Comparison of ENCODE assay signal across 23 mouse cellular contexts in the genomic region with DNA sequence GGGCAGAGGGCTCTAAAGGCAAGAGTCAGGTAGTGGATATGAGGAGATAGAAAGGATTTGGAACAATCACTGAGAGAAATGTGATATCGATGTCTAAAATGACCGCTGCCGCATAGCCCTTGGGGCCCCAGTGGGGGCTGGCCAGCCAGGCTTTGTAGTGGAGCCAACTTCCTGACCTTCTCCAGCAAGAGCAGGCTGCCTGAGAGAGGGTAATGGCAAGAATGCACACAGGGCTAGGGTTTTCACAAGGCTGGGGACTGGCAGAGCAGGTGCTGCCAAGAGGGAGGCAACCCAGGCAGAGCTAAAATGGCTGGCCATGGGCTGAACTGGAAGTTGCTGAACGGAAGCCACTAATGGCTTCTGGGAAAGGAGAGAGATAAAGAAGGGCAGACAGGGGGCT. TPM values are rescaled to one million over a fixed set of nuclear protein-coding genes. Genes with fewer than 3 reads are reported as not detected.
DNase-seq lines count a peak whose midpoint lies in the region; ATAC-seq and TF ChIP-seq lines count a peak whose summit lies in the region.
"Had no signal": no experiment of that assay in that cellular context is flagged by ENCODE, and none has a peak within 500 bp of the region (broad histone marks: within the 10 kb centered on the region; RNA-seq: fewer than 3 reads in every experiment).

No protein-coding gene starts in this region.

- no peak overlapping the region for H3K27ac ChIP-seq in liver, postnatal 0 days (ENCODE audit: low read depth)
- H3K27ac ChIP-seq in forebrain, postnatal 0 days (ENCODE audit: low read depth, low read length), result no peak overlapping the region
- H3K27ac ChIP-seq in midbrain, embryonic 15.5 days, result no peak overlapping the region
- H3K27ac ChIP-seq: hindbrain, embryonic 12.5 days; kidney, postnatal 0 days; neural tube, embryonic 13.5 days had no signal

- DNase-seq in adrenal gland, adult (ENCODE audit: inconsistent age in 2 of 2, low spot score in 1 of 2), result peak; percentile 35 to 65
- DNase-seq in adrenal gland, postnatal 4 days (ENCODE audit: low spot score in 2 of 2), result no peak
- peak; percentile 11 for DNase-seq in liver, postnatal 0 days
- no peak for DNase-seq in liver
- DNase-seq in forebrain, postnatal 0 days, result no peak
- DNase-seq: cerebellum, adult 2 months; layer of hippocampus, adult 9-11 months had no signal

- TF ChIP-seq EP300 in liver, postnatal 0 days (IDR thresholded peaks at IDR 0.05; ENCODE audit: low read depth), result no peak

- H3K27me3 ChIP-seq in liver, postnatal 0 days (ENCODE audit: insufficient read depth, low read length), result no peaks in the 10 kb centered on the region
- H3K27me3 ChIP-seq in forebrain, postnatal 0 days (ENCODE audit: insufficient read depth, low read length), result no peaks in the 10 kb centered on the region
- H3K27me3 ChIP-seq in midbrain, embryonic 15.5 days (replicated peaks), result no peaks in the 10 kb centered on the region
- H3K27me3 ChIP-seq: hindbrain, embryonic 12.5 days; neural tube, embryonic 13.5 days had no signal

- H3K4me1 ChIP-seq in liver, postnatal 0 days (ENCODE audit: insufficient read depth), result no peaks in the 10 kb centered on the region
- H3K4me1 ChIP-seq in forebrain, postnatal 0 days (ENCODE audit: insufficient read depth), result no peaks in the 10 kb centered on the region
- no peaks in the 10 kb centered on the region for H3K4me1 ChIP-seq in midbrain, embryonic 15.5 days
- H3K4me1 ChIP-seq: hindbrain, embryonic 12.5 days; neural tube, embryonic 13.5 days had no signal

- WGBS in liver, postnatal 0 days (ENCODE audit: insufficient replicate concordance), result 63% methylated on average over 4 of the region's 4 CpGs
- WGBS in forebrain, postnatal 0 days, result 89% methylated on average over 4 of the region's 4 CpGs
- 80% methylated on average over 4 of the region's 4 CpGs for WGBS in midbrain, embryonic 15.5 days

- no peak for ATAC-seq in liver, postnatal 0 days
- ATAC-seq in granulocyte monocyte progenitor cell, adult 5-6 weeks (replicated peaks; ENCODE audit: poor library complexity, severe bottlenecking), result peak; percentile 35
- peak; percentile 15 for ATAC-seq in megakaryocyte progenitor cell, adult 5-6 weeks (replicated peaks; ENCODE audit: poor library complexity)
- ATAC-seq in forebrain, postnatal 0 days, result no peak
- no peak for ATAC-seq in midbrain, embryonic 15.5 days (replicated peaks)
- ATAC-seq: lung, postnatal 0 days had no signal

- no peak overlapping the region for H3K4me3 ChIP-seq in liver, postnatal 0 days (ENCODE audit: low read depth, low read length)
- no peak overlapping the region for H3K4me3 ChIP-seq in forebrain, postnatal 0 days (ENCODE audit: low read depth, low read length)
- no peak overlapping the region for H3K4me3 ChIP-seq in midbrain, embryonic 15.5 days
- H3K4me3 ChIP-seq: hindbrain, embryonic 12.5 days; neural tube, embryonic 13.5 days had no signal

- H3K4me2 ChIP-seq in liver, postnatal 0 days (ENCODE audit: low read depth, low read length), result no peak overlapping the region
- no peak overlapping the region for H3K4me2 ChIP-seq in forebrain, postnatal 0 days (ENCODE audit: low read depth)
- no peak overlapping the region for H3K4me2 ChIP-seq in midbrain, embryonic 15.5 days
- H3K4me2 ChIP-seq: hindbrain, embryonic 12.5 days; liver, embryonic 11.5 days; neural tube, embryonic 13.5 days had no signal

- no peak for TF ChIP-seq CTCF in liver, postnatal 0 days (IDR thresholded peaks at IDR 0.05; ENCODE audit: low read depth)
- no peak for TF ChIP-seq CTCF in forebrain, postnatal 0 days (IDR thresholded peaks at IDR 0.05; ENCODE audit: low read depth)

- H3K9ac ChIP-seq in liver, postnatal 0 days (replicated peaks), result no peak overlapping the region
- H3K9ac ChIP-seq in forebrain, postnatal 0 days, result no peak overlapping the region
- H3K9ac ChIP-seq in midbrain, embryonic 15.5 days, result no peak overlapping the region
- H3K9ac ChIP-seq: hindbrain, embryonic 12.5 days; neural tube, embryonic 13.5 days had no signal

- H3K36me3 ChIP-seq in liver, postnatal 0 days (replicated peaks; ENCODE audit: insufficient read depth, low read length), result no peaks in the 10 kb centered on the region
- H3K36me3 ChIP-seq in forebrain, postnatal 0 days (ENCODE audit: insufficient read depth), result no peaks in the 10 kb centered on the region
- H3K36me3 ChIP-seq in midbrain, embryonic 15.5 days (replicated peaks), result no peaks in the 10 kb centered on the region
- H3K36me3 ChIP-seq: hindbrain, embryonic 12.5 days; neural tube, embryonic 13.5 days had no signal

- no peaks in the 10 kb centered on the region for H3K9me3 ChIP-seq in liver, postnatal 0 days (ENCODE audit: low read length)
- no peaks in the 10 kb centered on the region for H3K9me3 ChIP-seq in forebrain, postnatal 0 days (ENCODE audit: low read length)
- no peaks in the 10 kb centered on the region for H3K9me3 ChIP-seq in midbrain, embryonic 15.5 days
- H3K9me3 ChIP-seq: hindbrain, embryonic 12.5 days; neural tube, embryonic 13.5 days had no signal

RNA-seq across cellular contexts. Expression of a gene that starts 47.9 kb away (rescaled TPM):
- total RNA-seq in adrenal gland, postnatal 4 days (2021), result not detected
- not detected in 2 replicates for polyA plus RNA-seq in liver, postnatal 0 days (2015; fragmentation: Nextera tagmentation; extraction: Ambion mirVana)
- not detected in 2 replicates for total RNA-seq in granulocyte monocyte progenitor cell, adult 5-6 weeks (2014; fragmentation: Nextera tagmentation)
- total RNA-seq in granulocyte monocyte progenitor cell, adult 5-6 weeks (2017), result not detected in 2 replicates
- not detected in 2 replicates for total RNA-seq in megakaryocyte progenitor cell, adult 5-6 weeks (2015)
- total RNA-seq in megakaryocyte progenitor cell, adult 5-6 weeks (2017), result not detected in 2 replicates
- not detected in 2 replicates for total RNA-seq in forebrain, postnatal 0 days (2014; rRNA removed)
- not detected in 2 replicates for polyA plus RNA-seq in forebrain, postnatal 0 days (2015; fragmentation: Nextera tagmentation; extraction: Ambion mirVana)
- not detected in 2 replicates for polyA plus RNA-seq in midbrain, embryonic 15.5 days (2015; fragmentation: Nextera tagmentation; extraction: Ambion mirVana)
- total RNA-seq: left cerebral cortex, postnatal 10 days; megakaryocyte-erythroid progenitor cell, adult 5-6 weeks had no signal
- polyA plus RNA-seq: cerebellum, adult 2 months; cortical plate, adult 2 months; embryonic facial prominence, embryonic 14.5 days; forebrain, embryonic 11.5 days; hindbrain, embryonic 12.5 days; intestine, embryonic 14.5 days; kidney, postnatal 0 days; liver, embryonic 11.5 days; lung, postnatal 0 days; neural tube, embryonic 13.5 days; stomach, embryonic 14.5 days; thymus, postnatal 0 days had no signal

RNA-seq across cellular contexts. Expression of a gene that starts 49.2 kb away (rescaled TPM):
- 10 to 100 TPM; 23.2 to 24.2 TPM for total RNA-seq in adrenal gland, postnatal 4 days (2021)
- 19.8 and 21.5 TPM in 2 replicates for polyA plus RNA-seq in liver, postnatal 0 days (2015; fragmentation: Nextera tagmentation; extraction: Ambion mirVana)
- 17.1 and 26.1 TPM in 2 replicates for total RNA-seq in granulocyte monocyte progenitor cell, adult 5-6 weeks (2014; fragmentation: Nextera tagmentation)
- 24.8 and 27.5 TPM in 2 replicates for total RNA-seq in granulocyte monocyte progenitor cell, adult 5-6 weeks (2017)
- total RNA-seq in megakaryocyte progenitor cell, adult 5-6 weeks (2015), result 30.3 and 30.6 TPM in 2 replicates
- total RNA-seq in megakaryocyte progenitor cell, adult 5-6 weeks (2017), result 21.4 and 26.9 TPM in 2 replicates
- total RNA-seq in forebrain, postnatal 0 days (2014; rRNA removed), result 30.9 and 34.2 TPM in 2 replicates
- 39.1 and 42.9 TPM in 2 replicates for polyA plus RNA-seq in forebrain, postnatal 0 days (2015; fragmentation: Nextera tagmentation; extraction: Ambion mirVana)
- 44.4 and 46.6 TPM in 2 replicates for polyA plus RNA-seq in midbrain, embryonic 15.5 days (2015; fragmentation: Nextera tagmentation; extraction: Ambion mirVana)

RNA-seq across cellular contexts. Expression of a gene that starts 51.5 kb away (rescaled TPM):
- 10 to 100 TPM; 13.6 to 16.3 TPM for total RNA-seq in adrenal gland, postnatal 4 days (2021)
- 2.3 and 2.4 TPM in 2 replicates for polyA plus RNA-seq in liver, postnatal 0 days (2015; fragmentation: Nextera tagmentation; extraction: Ambion mirVana)
- total RNA-seq in granulocyte monocyte progenitor cell, adult 5-6 weeks (2014; fragmentation: Nextera tagmentation), result 13.2 and 19.6 TPM in 2 replicates
- total RNA-seq in granulocyte monocyte progenitor cell, adult 5-6 weeks (2017), result 5.4 and 9.1 TPM in 2 replicates
- 21.7 and 28.2 TPM in 2 replicates for total RNA-seq in megakaryocyte progenitor cell, adult 5-6 weeks (2015)
- total RNA-seq in megakaryocyte progenitor cell, adult 5-6 weeks (2017), result 5.0 and 6.5 TPM in 2 replicates
- 2.2 and 2.5 TPM in 2 replicates for total RNA-seq in forebrain, postnatal 0 days (2014; rRNA removed)
- 1.8 and 2.1 TPM in 2 replicates for polyA plus RNA-seq in forebrain, postnatal 0 days (2015; fragmentation: Nextera tagmentation; extraction: Ambion mirVana)
- polyA plus RNA-seq in midbrain, embryonic 15.5 days (2015; fragmentation: Nextera tagmentation; extraction: Ambion mirVana), result 3.1 and 3.3 TPM in 2 replicates

Comparison
In these comparisons a context has a peak if more than half of its experiments do, and no peak if none do; other contexts are left out.
1. DNase-seq: peak in adrenal gland, adult (2 of 2) and liver, postnatal 0 days (single experiment); none in adrenal gland, postnatal 4 days (0 of 2), liver (single experiment) and forebrain, postnatal 0 days (single experiment).
2. ATAC-seq: peak in granulocyte monocyte progenitor cell, adult 5-6 weeks (single experiment) and megakaryocyte progenitor cell, adult 5-6 weeks (single experiment); none in liver, postnatal 0 days (single experiment), forebrain, postnatal 0 days (single experiment) and midbrain, embryonic 15.5 days (single experiment).